Mouse (Mus musculus): Measurements from ENCODE around the gene Chchd6. TPM values are rescaled to one million over a fixed set of nuclear protein-coding genes. Genes with fewer than 3 reads are reported as not detected.
A peak's percentile ranks its signal among the peaks of the same experiment; 100 is the strongest.

Gene Chchd6
- polyA plus RNA-seq (2015; fragmentation: Nextera tagmentation; extraction: Ambion mirVana) = 170 and 191 TPM in 2 replicates

GRCm38 (mm10) chr6:89595018-89595776, at the start of gene Chchd6:
TSS of gene Chchd6 (minus strand) at chr6:89595652.
- peak within 1 kb of the TSS; percentile 70 for H3K4me2 ChIP-seq (ENCODE audit: low read length)
- H3K9me3 ChIP-seq (replicated peaks; ENCODE audit: control insufficient read depth, low read length, poor library complexity, severe bottlenecking) = no peaks in the 10 kb centered on the region
- under 1% methylated on average over 56 of the region's 56 CpGs for WGBS
- no peaks in the 10 kb centered on the region for H3K27me3 ChIP-seq (ENCODE audit: control insufficient read depth, insufficient read depth, low read depth, low read length)
- H3K4me3 ChIP-seq (ENCODE audit: low read depth, low read length) = peak within 1 kb of the TSS; percentile 81
- peak within 1 kb of the TSS; percentile 77 for H3K27ac ChIP-seq (ENCODE audit: low read length)
- ATAC-seq = peak; percentile 100
- H3K9ac ChIP-seq (ENCODE audit: low read depth, low read length) = peak within 1 kb of the TSS; percentile 89
- no peaks in the 10 kb centered on the region for H3K36me3 ChIP-seq (ENCODE audit: control insufficient read depth, insufficient read depth, low read length)
- H3K4me1 ChIP-seq (ENCODE audit: control insufficient read depth, insufficient read depth, low read length) = peaks cover 14% of the 10 kb centered on the region

- peak overlapping the region; percentile 84 for H3K27ac ChIP-seq (ENCODE audit: low read length)
- ATAC-seq = peak; percentile 92
- no peaks in the 10 kb centered on the region; the same call in 1 of the 2 replicates for H3K4me1 ChIP-seq (ENCODE audit: control insufficient read depth, insufficient read depth, low read length)
- H3K9me3 ChIP-seq (replicated peaks; ENCODE audit: control insufficient read depth, low read length, poor library complexity, severe bottlenecking) = no peaks in the 10 kb centered on the region
- H3K4me3 ChIP-seq (ENCODE audit: low read depth, low read length) = peak overlapping the region; percentile 76
- H3K36me3 ChIP-seq (ENCODE audit: control insufficient read depth, insufficient read depth, low read length) = no peaks in the 10 kb centered on the region
- peak overlapping the region; percentile 71 for H3K4me2 ChIP-seq (ENCODE audit: low read length)
- WGBS = under 1% methylated on average over 41 of the region's 41 CpGs
- H3K9ac ChIP-seq (ENCODE audit: low read depth, low read length) = peak overlapping the region; percentile 78
- H3K27me3 ChIP-seq (ENCODE audit: control insufficient read depth, insufficient read depth, low read depth, low read length) = no peaks in the 10 kb centered on the region
Observed at GRCm38 (mm10) chr6:89644271-89645075, 49.0 kb upstream of the Chchd6 start.

- no peaks in the 10 kb centered on the region; the same call in 1 of the 2 replicates for H3K4me1 ChIP-seq (ENCODE audit: control insufficient read depth, insufficient read depth, low read length)
- ATAC-seq = peak; percentile 91
- under 1% methylated on average over 43 of the region's 51 CpGs for WGBS
Observed at GRCm38 (mm10) chr6:89643798-89644270, 48.4 kb upstream of the Chchd6 start, which contains the start of gene Txnrd3. TSS of gene Txnrd3 (plus strand) at chr6:89643988.

GRCm38 (mm10) chr6:89639025-89639424, 43.6 kb upstream of the Chchd6 start:
- Histone ChIP-seq H3K27me3 (ENCODE audit: control insufficient read depth, insufficient read depth, low read depth, low read length) (no peaks in the 10 kb centered on the region), H3K9me3 (replicated peaks; ENCODE audit: control insufficient read depth, low read length, poor library complexity, severe bottlenecking) (no peaks in the 10 kb centered on the region), H3K27ac (ENCODE audit: low read length) (no peak overlapping the region), H3K36me3 (ENCODE audit: control insufficient read depth, insufficient read depth, low read length) (no peaks in the 10 kb centered on the region), H3K4me1 (ENCODE audit: control insufficient read depth, insufficient read depth, low read length) (no peaks in the 10 kb centered on the region), H3K4me2 (ENCODE audit: low read length) (no peak overlapping the region), H3K4me3 (ENCODE audit: low read depth, low read length) (no peak overlapping the region), H3K9ac (ENCODE audit: low read depth, low read length) (no peak overlapping the region)
- WGBS = 36% methylated on average over 2 of the region's 2 CpGs
- ATAC-seq = no peak

More at GRCm38 (mm10) chr6:89643798-89644270, 48.4 kb upstream of the Chchd6 start, which contains the start of gene Txnrd3:
- Histone ChIP-seq H3K4me3 (ENCODE audit: low read depth, low read length) (peak within 1 kb of the TSS; percentile 76), H3K36me3 (ENCODE audit: control insufficient read depth, insufficient read depth, low read length) (no peaks in the 10 kb centered on the region), H3K27ac (ENCODE audit: low read length) (peak within 1 kb of the TSS; percentile 84), H3K9me3 (replicated peaks; ENCODE audit: control insufficient read depth, low read length, poor library complexity, severe bottlenecking) (no peaks in the 10 kb centered on the region), H3K4me2 (ENCODE audit: low read length) (peak within 1 kb of the TSS; percentile 71), H3K9ac (ENCODE audit: low read depth, low read length) (peak within 1 kb of the TSS; percentile 78), H3K27me3 (ENCODE audit: control insufficient read depth, insufficient read depth, low read depth, low read length) (no peaks in the 10 kb centered on the region)

GRCm38 (mm10) chr6:89637977-89638376, 42.5 kb upstream of the Chchd6 start:
- no peak overlapping the region for H3K4me2 ChIP-seq (ENCODE audit: low read length)
- WGBS = 90% methylated on average over 4 of the region's 4 CpGs
- H3K9ac ChIP-seq (ENCODE audit: low read depth, low read length) = no peak overlapping the region
- no peak overlapping the region for H3K27ac ChIP-seq (ENCODE audit: low read length)
- H3K36me3 ChIP-seq (ENCODE audit: control insufficient read depth, insufficient read depth, low read length) = no peaks in the 10 kb centered on the region
- H3K4me1 ChIP-seq (ENCODE audit: control insufficient read depth, insufficient read depth, low read length) = no peaks in the 10 kb centered on the region
- no peaks in the 10 kb centered on the region for H3K9me3 ChIP-seq (replicated peaks; ENCODE audit: control insufficient read depth, low read length, poor library complexity, severe bottlenecking)
- ATAC-seq = no peak
- H3K27me3 ChIP-seq (ENCODE audit: control insufficient read depth, insufficient read depth, low read depth, low read length) = no peaks in the 10 kb centered on the region
- H3K4me3 ChIP-seq (ENCODE audit: low read depth, low read length) = no peak overlapping the region

- ATAC-seq = no peak
- H3K9ac ChIP-seq (ENCODE audit: low read depth, low read length) = no peak overlapping the region
- peaks cover 2% of the 10 kb centered on the region; the same call in 1 of the 2 replicates for H3K4me1 ChIP-seq (ENCODE audit: control insufficient read depth, insufficient read depth, low read length)
- H3K4me2 ChIP-seq (ENCODE audit: low read length) = no peak overlapping the region
- no peak overlapping the region for H3K4me3 ChIP-seq (ENCODE audit: low read depth, low read length)
- H3K27me3 ChIP-seq (ENCODE audit: control insufficient read depth, insufficient read depth, low read depth, low read length) = peaks cover 2% of the 10 kb centered on the region; the same call in 1 of the 2 replicates
- 52% methylated on average over 8 of the region's 8 CpGs for WGBS
- H3K36me3 ChIP-seq (ENCODE audit: control insufficient read depth, insufficient read depth, low read length) = no peaks in the 10 kb centered on the region
- no peaks in the 10 kb centered on the region for H3K9me3 ChIP-seq (replicated peaks; ENCODE audit: control insufficient read depth, low read length, poor library complexity, severe bottlenecking)
- no peak overlapping the region for H3K27ac ChIP-seq (ENCODE audit: low read length)
Observed at GRCm38 (mm10) chr6:89634400-89634799, 38.9 kb upstream of the Chchd6 start.

GRCm38 (mm10) chr6:89633115-89633514, 37.7 kb upstream of the Chchd6 start:
- Histone ChIP-seq H3K4me1 (ENCODE audit: control insufficient read depth, insufficient read depth, low read length) (peaks cover 2% of the 10 kb centered on the region; the same call in 1 of the 2 replicates), H3K36me3 (ENCODE audit: control insufficient read depth, insufficient read depth, low read length) (no peaks in the 10 kb centered on the region), H3K27me3 (ENCODE audit: control insufficient read depth, insufficient read depth, low read depth, low read length) (peaks cover 2% of the 10 kb centered on the region; the same call in 1 of the 2 replicates), H3K9me3 (replicated peaks; ENCODE audit: control insufficient read depth, low read length, poor library complexity, severe bottlenecking) (no peaks in the 10 kb centered on the region), H3K4me3 (ENCODE audit: low read depth, low read length) (no peak overlapping the region), H3K9ac (ENCODE audit: low read depth, low read length) (no peak overlapping the region), H3K4me2 (ENCODE audit: low read length) (no peak overlapping the region), H3K27ac (ENCODE audit: low read length) (no peak overlapping the region)
- no peak for ATAC-seq
- WGBS = 45% methylated on average over 7 of the region's 7 CpGs

GRCm38 (mm10) chr6:89631809-89632562, 36.5 kb upstream of the Chchd6 start:
- ATAC-seq = peak; percentile 82
- H3K4me2 ChIP-seq (ENCODE audit: low read length) = peak overlapping the region; percentile 41
- H3K4me3 ChIP-seq (ENCODE audit: low read depth, low read length) = 0 out of 2 replicates have a peak overlapping the region, but pooled peaks have one; percentile 11
- H3K27ac ChIP-seq (ENCODE audit: low read length) = no peak overlapping the region
- peaks cover 2% of the 10 kb centered on the region; the same call in 1 of the 2 replicates for H3K4me1 ChIP-seq (ENCODE audit: control insufficient read depth, insufficient read depth, low read length)
- peak overlapping the region; percentile 53; the same call in 1 of the 2 replicates for H3K9ac ChIP-seq (ENCODE audit: low read depth, low read length)
- H3K36me3 ChIP-seq (ENCODE audit: control insufficient read depth, insufficient read depth, low read length) = no peaks in the 10 kb centered on the region
- H3K9me3 ChIP-seq (replicated peaks; ENCODE audit: control insufficient read depth, low read length, poor library complexity, severe bottlenecking) = no peaks in the 10 kb centered on the region
- 13% methylated on average over 10 of the region's 10 CpGs for WGBS
- H3K27me3 ChIP-seq (ENCODE audit: control insufficient read depth, insufficient read depth, low read depth, low read length) = peaks cover 2% of the 10 kb centered on the region; the same call in 1 of the 2 replicates

All from midbrain, embryonic 16.5 days (tissue).